Mouse (Mus musculus) left cerebral cortex, postnatal 36 days (tissue): ENCODE results near the gene Slc43a3. TPM values are rescaled to one million over a fixed set of nuclear protein-coding genes. Genes with fewer than 3 reads are reported as not detected.
"Not testable (repeated sequence)": the region's sequence is repeated elsewhere in the genome, so short reads cannot be mapped to it uniquely, and the experiment has no call there.

ENCODE experiments used
- DNase-seq, 2 experiments: peaks; one replicate each; pipeline ENCODE4 v3.0.0; 2021 to 2022; ENCODE audit warnings: low spot score in 2 of 2, mixed read lengths in 1 of 2
- intact Hi-C: fragments of 180-260 bp; cut with DNase I; formaldehyde crosslinking; loops from one replicate; pipeline ENCODE4 v1.15.1; 2025
- total RNA-seq, 2 experiments: library from RNA; stranded (reverse); gene quantifications; 2 replicates each; pipeline ENCODE4 v1.2.3; 2021

Slc43a3 gene
- total RNA-seq: under 1 TPM; 0.29 to 0.32 TPM

DNA sequence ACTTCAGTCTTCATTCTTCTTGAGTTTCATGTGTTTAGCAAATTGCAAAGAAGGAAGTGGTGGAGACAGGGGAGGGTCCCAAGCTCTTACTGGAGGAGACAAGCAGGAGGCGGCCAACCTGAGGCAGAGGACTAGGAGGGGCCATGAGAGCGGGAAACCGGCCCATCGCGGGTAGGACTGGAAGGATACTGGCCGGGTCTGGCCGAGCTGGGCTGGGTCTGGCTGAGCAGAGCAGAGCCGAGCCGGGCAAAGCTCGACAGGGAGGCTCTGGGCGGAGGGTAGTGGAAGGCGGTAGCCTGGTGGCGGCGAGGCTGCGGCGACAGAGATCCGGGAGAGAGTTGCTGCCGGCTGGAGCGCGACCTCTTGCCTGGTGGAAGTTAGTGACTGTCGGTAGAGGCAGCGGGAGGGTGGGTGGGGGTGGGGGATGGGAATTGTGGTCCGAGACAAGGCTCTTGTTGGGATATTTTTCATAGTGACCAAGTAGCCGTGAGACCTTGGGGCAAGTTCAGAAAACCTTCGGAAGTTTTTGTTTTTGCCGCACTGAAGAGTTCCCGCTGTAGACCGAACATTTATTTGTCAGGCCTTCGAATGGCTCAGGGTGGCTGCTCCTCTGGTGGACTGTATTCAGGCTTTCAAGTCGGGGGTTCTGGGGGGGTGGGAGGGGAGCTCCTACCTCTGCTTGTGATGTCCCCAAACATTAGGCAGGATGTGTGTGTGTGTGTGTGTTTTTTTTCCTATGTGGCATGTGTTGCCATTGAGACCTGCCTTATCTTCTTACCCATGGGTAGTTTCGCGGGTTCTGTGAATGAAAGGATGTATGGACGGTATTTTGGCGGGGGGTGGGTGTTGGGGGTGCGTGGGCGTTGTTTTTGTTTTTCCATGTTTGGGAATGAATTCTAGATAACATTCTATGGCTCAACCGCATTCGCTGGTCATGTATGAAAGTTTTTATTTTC lies at the start of gene Slc43a3:
Slc43a3 (plus strand) TSS at position 106 of the 956 bp plus-strand sequence.
- peak in 1 of 2 experiments; percentile 14 for DNase-seq
- intact Hi-C loops: no loop called here

DNA sequence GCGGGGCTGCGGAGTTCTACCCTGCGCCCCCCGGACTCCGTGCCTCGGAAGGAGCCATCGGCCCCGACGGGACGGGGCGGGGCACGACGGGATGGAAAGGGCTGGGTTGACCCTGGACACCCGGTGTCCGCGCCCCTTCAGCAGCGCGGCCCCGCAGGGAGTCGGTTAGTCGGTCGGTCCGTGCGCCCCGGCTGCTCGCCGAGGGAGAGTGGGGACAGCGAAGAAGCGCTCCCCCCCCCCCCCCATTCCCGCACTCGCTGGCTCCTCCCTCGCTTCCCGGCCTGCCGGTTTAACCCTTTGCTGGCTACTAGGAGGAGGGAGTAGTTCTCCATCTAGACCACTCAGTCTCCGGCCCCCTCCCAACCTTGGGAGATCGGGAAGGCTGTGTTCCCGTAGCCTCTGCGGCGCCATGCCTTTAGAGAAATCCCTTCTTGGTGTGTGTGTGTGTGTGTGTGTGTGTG lies 49.5 kb upstream of the Slc43a3 start:
- intact Hi-C loops: loop anchor here (5.0 kb wide), 3 partner anchors 55 to 160 kb away; partner anchors contain the start of gene Tnks1bp1
- peak in 1 of 2 experiments; percentile 55 for DNase-seq

DNA sequence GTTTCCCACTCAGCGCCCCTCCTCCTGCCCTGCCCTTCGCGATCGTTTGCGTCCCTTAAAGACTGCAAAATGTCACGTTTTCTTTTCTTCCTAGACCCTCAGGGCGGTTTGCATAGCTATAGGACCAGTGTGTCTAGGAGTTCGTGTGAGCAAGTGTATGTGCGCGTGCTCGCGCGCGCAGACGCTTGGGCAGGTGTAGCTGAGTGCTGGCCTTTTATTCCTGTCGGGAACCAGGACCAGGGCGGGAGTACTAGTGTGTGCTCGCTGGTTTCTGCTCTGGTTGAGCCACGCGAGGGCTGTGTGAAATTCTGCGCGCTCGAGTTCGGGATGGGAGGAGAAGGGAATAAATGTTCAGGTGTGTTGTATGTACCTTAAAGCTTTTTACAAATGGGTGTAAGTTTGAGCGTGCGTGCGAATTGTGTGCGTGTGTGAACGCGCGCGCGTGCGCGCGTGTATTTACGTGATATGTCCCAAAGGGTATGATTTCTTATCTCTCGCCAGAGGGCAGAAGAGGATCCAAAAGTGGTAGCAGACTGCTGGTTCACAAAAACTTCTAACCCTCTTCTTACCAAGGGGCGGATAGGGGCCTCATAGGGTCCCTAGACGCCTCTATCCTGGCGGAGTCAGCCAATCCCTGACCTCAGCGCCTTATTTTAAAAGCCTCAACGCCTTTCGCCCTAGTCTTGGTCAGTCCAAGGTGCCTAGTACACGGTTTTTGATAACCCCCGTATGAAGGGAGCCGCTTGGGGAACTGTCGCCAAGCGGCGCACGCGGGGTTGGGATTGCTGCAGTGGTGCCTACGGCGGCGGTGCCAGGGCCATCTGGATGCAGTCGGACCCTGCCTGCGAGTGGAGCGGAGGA lies 48.7 kb upstream of the Slc43a3 start:
- DNase-seq: peak in 1 of 2 experiments; percentile 62
- intact Hi-C loops: loop anchor here (2.0 to 5.0 kb wide), 4 partner anchors 19 to 160 kb away; partner anchors contain the start of gene Tnks1bp1

DNA sequence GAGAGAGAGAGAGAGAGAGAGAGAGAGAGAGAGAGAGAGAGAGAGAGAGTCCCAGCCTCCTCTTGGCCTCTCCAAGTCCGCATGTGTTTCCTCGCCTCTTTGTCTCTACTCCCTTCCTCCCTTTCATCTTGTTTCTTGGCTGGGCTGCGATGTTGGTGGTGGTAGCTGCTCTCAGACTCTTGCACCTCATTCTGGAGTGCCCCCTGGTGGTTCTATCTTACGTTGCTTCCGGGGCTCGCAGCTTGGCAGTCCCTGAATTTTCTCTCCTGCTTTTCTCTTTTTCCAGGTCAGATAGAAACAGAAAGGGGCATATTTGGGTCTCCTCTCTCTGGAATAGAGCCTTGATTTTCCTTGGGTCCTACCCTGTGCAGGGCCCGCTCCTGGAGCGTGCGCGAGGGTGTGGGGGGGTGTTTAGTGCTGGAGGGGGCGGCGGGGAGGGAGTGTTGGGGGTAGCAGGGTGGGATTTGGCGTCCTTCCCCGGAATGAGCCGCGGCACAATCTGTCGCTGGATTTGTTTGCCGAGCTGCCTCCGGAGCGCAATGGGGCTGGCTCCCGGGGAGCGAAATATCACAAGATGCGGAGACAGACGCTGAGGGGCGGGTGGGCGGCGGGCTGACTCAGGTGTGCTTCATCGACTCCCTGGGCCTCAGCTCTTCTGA lies 47.6 kb upstream of the Slc43a3 start:
- peak; percentile 79 to 80 for DNase-seq
- intact Hi-C loops: loop anchor here (2.0 to 5.0 kb wide), 4 partner anchors 20 to 159 kb away; partner anchors contain the start of gene Tnks1bp1

DNA sequence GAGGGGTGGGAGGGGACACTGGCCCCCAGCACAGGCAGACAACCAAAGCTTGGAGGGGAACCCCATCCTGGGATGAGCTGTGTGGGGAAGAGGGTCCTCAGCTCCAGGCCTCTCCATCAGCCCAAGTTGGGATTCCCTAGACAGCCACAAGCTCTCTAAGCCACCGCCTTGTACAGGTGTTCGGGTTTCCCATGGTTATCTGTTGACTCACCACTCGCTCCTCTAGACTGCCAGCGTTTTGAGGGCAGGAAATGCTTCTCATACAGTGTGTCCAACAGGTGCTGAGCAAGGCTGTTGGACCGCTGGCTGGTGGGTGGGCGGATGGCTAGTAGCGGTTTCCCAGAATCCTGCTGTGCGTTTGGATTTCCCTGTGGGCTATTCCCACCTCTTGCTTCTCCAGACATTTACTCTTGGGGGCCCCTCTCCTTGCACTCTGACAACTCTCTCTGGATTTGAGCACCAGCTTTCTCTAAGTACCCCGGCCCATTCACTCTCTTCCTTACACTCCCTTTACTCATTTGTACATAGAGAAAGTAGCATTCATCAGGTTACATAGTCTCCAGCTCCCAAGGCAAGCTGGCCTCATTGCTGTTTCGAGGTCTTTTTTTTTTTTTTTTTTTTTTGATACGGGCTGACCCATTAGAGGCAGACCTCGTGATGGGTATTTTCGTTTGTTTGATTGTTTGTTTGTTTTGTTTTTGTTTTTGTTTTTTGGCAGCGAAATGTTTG lies 46.9 kb upstream of the Slc43a3 start:
- intact Hi-C loops: loop anchor here (2.0 to 5.0 kb wide), 5 partner anchors 21 to 158 kb away; partner anchors contain the start of gene Tnks1bp1
- no peak for DNase-seq

DNA sequence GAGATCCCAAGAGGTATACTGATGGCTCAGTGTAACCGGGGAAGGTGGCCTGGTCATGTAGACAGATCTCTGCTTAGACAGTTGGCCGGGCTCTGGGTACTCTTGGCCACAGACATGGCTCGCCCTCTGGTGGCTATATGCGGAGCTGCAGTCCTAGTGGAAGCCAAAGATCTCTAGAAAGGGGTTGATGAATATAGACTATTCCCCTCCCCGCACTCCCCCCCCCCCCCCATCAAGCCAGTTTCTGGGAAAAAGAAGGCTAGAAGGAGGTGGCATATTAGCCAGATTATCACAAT lies 46.4 kb upstream of the Slc43a3 start:
- DNase-seq: no peak
- intact Hi-C loops: loop anchor here (5.0 kb wide), 1 partner anchor 112 kb away; no protein-coding TSS in a partner anchor

DNA sequence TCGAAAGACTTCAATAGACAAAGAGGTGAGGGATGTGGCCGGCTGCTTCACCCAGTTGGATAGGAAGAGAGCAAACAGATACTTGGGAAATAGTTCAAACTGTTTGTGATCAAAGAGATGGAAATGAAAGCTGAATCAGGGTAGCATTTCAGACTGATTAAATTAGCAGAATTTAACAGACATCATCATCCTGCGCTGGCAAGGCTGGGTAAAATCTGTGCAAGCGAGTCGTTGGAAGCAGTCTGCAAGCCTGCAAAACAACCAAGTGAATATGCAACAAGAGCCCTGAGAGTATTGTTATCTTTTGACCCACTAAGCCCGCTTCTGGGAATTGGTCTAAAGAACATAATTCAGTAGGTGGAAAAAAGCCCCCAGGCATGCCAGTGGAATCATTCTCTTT lies 43.0 kb upstream of the Slc43a3 start:
- no peak for DNase-seq
- intact Hi-C loops: loop anchor here (5.0 kb wide), 1 partner anchor 109 kb away; no protein-coding TSS in a partner anchor

DNA sequence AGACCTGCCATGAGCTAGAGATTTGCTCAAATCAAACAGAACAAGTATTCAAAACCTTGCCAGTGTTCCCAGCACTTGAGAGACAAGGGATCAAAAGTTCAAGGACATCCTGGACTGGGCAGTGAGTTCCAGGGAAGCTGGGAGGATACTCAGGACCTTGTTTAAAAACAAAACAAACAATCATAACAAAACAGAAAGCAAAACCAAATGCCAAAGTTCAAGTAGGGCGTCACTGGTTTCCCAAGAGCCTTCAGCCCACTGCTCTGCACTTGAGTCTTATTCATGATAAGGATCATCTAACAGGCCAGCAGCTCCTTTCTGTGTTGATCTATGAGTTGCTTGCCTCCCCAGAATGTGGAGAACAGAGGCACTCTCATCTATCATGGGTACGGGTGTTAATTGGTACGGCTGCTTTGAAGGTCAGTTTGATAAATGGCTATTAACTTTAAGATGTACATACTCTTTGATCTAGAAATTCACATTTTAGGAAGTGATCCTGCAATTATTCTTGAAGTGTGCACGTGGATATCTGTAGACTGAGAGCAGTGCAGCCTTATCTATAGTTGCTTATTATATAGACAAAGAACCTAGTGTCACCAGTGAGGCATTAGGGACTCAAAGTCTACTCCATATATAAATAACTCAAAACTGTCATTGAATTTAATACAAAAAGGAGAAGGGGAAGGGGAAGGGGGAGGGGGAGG lies 40.7 kb upstream of the Slc43a3 start:
- intact Hi-C loops: no loop called here
- no peak for DNase-seq

DNA sequence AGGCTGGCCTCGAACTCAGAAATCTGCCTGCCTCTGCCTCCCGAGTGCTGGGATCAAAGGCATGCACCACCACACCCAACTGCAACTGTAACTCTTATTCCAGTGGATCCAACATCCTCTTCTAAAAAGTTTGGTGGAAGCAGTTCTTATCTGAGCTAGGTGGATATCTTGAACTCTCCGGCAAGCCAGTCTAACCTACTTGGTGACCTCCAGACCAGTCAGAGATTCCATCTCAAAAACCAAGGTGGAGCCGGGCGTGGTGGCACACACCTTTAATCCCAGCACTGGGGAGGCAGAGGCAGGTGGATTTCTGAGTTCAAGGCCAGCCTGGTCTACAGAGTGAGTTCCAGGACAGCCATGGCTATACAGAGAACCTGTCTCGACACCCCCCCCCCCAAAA lies 39.7 kb upstream of the Slc43a3 start:
- DNase-seq, intact Hi-C loops: not testable (repeated sequence)

DNA sequence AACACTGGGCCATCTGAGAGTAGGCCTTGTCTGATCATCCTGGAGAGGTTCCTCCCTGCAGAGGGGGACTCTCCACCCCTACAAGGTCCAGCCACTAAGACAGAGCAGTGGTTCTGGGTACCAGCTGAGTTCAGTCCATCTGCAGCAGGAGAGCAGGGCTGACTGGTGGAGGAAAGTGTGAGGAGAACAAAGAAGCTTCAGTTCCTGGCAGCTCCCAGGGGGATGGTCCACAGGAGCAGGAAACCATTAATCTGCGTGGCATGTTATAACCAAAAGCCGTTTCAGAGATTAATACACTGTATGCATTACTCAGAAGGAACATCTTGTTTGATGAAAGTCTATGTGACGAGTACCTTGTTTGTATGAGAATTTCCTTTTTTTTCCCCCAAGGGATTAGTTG lies 23.7 kb upstream of the Slc43a3 start:
- DNase-seq: no peak
- intact Hi-C loops: no loop called here

DNA sequence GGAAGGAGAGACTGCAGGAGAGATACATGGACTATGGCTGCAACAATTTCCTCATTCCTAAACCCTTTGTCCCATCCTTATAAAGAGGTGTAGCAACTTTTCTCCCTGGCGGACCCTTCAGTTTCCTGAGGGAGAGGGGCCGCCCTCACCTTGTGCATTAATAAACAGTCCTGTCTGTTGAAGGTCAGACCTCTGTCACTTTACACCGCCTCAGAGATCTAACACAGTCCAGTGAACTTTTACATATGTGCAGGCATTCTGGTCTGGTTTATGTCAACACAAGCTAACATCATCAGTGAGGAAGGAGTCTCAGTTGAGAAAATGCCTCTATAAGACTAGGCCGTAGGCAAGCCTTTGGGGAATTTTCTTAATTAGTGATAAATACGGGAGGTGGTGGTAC lies 22.5 kb upstream of the Slc43a3 start:
- intact Hi-C loops: no loop called here
- DNase-seq: no peak

DNA sequence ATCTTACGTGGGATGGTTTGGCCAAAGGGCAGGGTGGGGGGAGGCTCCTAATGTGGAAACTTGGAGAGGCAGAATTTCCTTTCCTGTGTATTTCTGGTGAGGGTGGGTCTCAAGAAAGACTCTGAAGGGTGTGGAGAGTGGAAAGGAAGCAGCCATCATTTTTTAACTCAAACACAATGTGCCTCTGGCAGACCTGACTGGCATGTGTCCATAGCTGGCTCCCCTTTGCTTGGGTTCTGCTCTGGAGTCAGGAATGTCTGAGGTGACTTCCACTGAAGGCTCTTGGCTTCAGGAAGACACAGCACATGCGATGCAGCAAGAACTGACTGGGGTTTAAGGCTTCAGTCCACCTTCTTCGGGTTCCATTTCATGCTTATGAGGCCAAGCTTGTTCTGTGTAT lies 21.0 kb upstream of the Slc43a3 start:
- no peak for DNase-seq

DNA sequence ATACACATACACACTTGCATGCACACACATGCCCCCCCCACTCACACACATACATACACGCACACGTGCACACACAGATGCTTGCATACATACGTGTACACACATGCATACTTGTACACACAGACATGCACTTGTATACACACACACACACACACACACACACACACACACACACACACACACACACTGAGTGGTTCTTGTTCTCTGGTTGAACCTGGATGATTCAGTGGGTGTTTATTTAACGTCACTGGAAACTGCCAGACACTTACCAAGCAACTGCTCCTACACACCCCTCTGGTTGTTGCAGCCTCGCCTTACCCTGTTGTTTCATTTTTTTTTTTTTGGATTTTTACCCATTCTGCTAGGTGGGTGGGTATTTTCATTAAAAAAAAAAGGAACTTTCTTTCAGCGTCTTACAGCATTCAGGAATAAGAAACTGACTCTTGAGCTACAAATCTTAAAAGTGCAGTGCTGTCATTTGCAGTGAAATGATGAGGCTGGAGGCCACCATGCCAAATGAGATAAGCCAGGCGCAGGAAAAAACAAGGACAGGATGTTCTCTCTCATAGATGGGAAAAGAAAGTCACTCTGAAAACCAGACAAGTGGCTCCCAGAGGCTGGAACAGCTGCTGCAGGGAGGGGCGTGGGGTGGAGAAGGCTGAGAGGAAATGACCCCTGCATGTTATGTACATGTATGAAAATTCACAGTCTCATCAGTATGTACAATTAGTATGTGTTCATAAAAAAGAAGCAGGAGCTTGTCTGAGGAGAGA lies 19.6 kb upstream of the Slc43a3 start:
- intact Hi-C loops: no loop called here
- DNase-seq: no peak

More for the DNA sequence above, 21.0 kb upstream of the Slc43a3 start:
- intact Hi-C loops: no loop called here

DNA sequence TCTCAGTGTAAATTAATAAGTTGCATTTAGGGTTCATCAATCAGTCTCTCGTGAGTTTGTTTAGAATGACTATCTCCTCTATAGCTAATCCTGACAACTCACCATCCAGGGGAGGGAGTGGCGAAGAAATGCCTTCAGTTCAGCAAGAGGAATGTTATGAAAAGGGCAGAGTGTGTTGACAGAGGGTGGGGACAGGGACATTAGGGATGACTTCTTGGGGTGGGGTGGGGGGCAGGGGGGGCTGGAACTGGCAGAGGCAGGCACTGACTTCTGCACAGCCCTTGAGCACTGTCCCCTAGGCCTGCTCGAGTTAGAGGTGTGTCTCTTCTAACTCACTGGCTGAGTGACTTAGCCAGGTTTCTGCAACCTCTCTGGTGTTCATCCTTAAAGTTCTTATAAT lies 18.2 kb upstream of the Slc43a3 start:
- intact Hi-C loops: no loop called here
- no peak for DNase-seq

DNA sequence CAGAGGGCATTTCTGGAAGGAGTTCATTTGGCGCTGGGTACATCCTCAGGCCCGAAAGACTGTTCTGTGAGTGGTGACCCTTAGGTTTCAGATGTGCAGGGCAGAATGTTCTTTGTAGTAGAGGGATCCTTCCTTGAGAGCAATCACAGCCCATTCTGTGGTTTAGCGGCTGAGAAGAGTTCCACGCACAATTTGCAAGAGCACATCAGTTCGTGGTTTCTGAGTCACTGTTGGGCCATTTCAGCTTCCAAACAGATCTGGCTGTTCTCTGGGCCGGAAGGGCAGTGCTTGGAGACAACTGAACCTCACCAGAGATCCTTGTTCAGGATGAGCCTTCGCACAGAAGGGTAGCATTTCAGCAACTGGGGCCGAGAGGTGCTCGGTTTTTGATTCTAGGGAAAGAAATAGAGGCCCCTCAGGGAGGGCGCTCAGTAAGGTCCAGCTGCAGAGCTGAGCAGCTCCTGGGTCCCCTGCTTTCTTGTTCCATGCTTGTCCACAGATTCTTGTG lies 16.7 kb upstream of the Slc43a3 start:
- no peak for DNase-seq
- intact Hi-C loops: no loop called here

DNA sequence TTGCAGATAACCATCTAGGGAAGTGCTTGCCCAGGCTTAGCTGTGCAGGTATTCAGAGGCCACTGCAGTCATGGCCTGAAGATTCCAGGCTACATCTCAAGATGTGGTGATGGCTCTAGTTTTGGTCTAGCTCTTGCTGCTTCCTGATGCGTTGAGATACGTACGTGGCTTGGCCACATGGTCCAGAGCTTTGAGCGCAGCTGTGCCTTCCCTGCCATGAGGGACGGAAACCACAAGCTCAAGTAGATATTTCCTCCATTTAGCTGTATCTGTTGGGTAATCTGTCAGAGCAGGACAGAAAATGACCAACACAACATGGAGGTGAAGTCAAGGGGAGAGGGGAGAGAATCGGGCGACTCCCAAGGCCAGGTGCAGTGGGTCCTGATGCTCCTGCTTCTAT lies 6.2 kb upstream of the Slc43a3 start:
- DNase-seq: no peak
- intact Hi-C loops: no loop called here

DNA sequence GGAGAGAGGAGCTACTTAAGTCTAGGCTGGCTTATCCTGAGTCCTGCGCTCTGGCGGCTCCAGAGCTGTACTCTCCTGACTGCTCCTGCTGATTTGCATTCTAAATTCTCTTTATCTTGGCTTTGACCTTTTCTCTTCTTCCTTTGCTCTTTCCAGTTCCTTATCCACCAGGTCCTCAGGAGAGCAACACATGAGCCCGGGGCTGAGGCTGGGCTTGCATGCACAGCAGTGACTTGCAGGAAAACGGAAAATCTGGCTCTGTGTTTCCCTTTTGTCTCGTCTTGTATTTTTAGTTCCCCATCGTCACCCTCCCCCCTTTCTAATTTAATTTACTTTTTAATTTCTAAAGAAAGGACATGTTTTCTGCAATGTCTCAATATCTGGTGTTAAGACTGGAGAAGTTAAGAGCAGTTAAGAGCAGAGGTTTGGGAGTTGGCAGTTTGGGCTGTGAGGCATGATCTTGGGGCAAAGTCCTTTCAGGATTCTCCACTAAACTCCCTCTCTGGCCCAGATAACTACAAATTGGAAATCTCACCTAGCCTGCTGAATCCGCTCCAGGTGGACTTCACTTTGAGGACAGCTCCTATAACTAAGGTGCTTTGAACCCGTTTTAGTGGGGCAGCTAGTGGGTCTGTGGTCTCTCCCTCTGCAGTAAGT lies 2.3 kb upstream of the Slc43a3 start:
- intact Hi-C loops: no loop called here
- no peak for DNase-seq
